Mouse (Mus musculus) G1E (cell line): ENCODE measurements around the gene Ttc8.

Source experiments
- CTCF ChIP-seq: IDR thresholded peaks from 2 replicates; pipeline ENCODE4 v1.5.1; 2012; ENCODE audit warnings: low read depth, low read length, inconsistent platforms, mixed read lengths
- TAL1 ChIP-seq: conservative IDR thresholded peaks from 2 replicates; pipeline ENCODE4 v1.6.1; 2012; ENCODE audit warnings: low read depth, low read length, inconsistent platforms, mixed read lengths

DNA sequence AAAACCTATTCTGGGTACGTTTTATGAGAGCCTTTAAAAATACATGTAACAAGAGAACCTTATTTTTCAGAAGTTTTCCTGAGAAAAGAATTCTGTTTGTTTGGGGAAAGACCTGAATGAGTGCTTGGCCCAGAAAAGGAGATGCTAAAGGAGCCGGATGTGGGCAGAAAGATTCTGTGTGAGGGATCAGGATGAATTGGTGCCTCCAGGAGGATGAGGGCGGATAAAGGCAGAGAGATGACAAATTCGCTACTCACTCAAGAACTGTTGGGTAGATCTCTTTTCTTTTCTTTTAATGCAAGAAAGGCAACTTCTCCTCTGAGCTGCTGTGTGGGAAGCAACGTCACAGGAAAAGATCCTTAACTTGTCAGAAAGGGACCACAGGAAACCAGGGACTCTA is 14.9 kb upstream of the Ttc8 start:
- no peak for TF ChIP-seq CTCF
- no peak for TF ChIP-seq TAL1
